Mouse (Mus musculus) stomach, postnatal 0 days (tissue): ENCODE measurements around the gene Saa1. TPM values are rescaled to one million over a fixed set of nuclear protein-coding genes. Genes with fewer than 3 reads are reported as not detected.
"Not testable (repeated sequence)": the region's sequence is repeated elsewhere in the genome, so short reads cannot be mapped to it uniquely, and the experiment has no call there.

ENCODE experiments used
- ATAC-seq: fragments of 200-750 bp; cut with Nextera tagmentation; 2 replicates; pipeline ENCODE4 v1.8.0; 2017; ENCODE audit not compliant: low FRiP score, low TSS enrichment
- DNase-seq: peaks from one replicate; pipeline ENCODE4 v3.0.0-alpha.2; 2016; ENCODE audit warnings: low spot score
- H3K27ac ChIP-seq: fragments of 300-500 bp; sonication (generic); replicated peaks from 2 replicates; pipeline ENCODE4 v1.5.1; 2014; ENCODE audit warnings: mild to moderate bottlenecking, control low read depth
- H3K27me3 ChIP-seq: fragments of 300-500 bp; sonication (generic); 2 replicates; pipeline ENCODE4 v1.6.1; 2014; ENCODE audit warnings: low read length; ENCODE audit not compliant: control insufficient read depth, insufficient read depth
- H3K36me3 ChIP-seq: fragments of 300-500 bp; sonication (generic); 2 replicates; pipeline ENCODE4 v1.6.1; 2014; ENCODE audit warnings: low read length, mixed read lengths; ENCODE audit not compliant: control insufficient read depth, insufficient read depth
- H3K4me1 ChIP-seq: fragments of 300-500 bp; sonication (generic); replicated peaks from 2 replicates; pipeline ENCODE4 v1.6.1; 2014; ENCODE audit warnings: antibody characterized with exemption; ENCODE audit not compliant: control insufficient read depth, insufficient read depth
- H3K4me2 ChIP-seq: fragments of 300-500 bp; sonication (generic); replicated peaks from 2 replicates; pipeline ENCODE4 v1.6.1; 2014; ENCODE audit warnings: low read depth, mild to moderate bottlenecking, control low read depth, moderate library complexity
- H3K4me3 ChIP-seq: fragments of 300-500 bp; sonication (generic); 2 replicates; pipeline ENCODE4 v1.5.1; 2014; ENCODE audit warnings: low read depth, low read length, control low read depth
- H3K9ac ChIP-seq: fragments of 300-500 bp; sonication (generic); 2 replicates; pipeline ENCODE4 v1.6.1; 2014; ENCODE audit warnings: mild to moderate bottlenecking, low read length, control low read depth, mixed read lengths
- H3K9me3 ChIP-seq: fragments of 300-500 bp; sonication (generic); 2 replicates; pipeline ENCODE4 v1.6.1; 2016; ENCODE audit warnings: low read length; ENCODE audit not compliant: control insufficient read depth
- CTCF ChIP-seq: IDR thresholded peaks from 2 replicates; pipeline ENCODE4 v1.5.1; 2016; ENCODE audit warnings: antibody characterized with exemption, low read depth, mild to moderate bottlenecking, moderate library complexity
- EP300 ChIP-seq: optimal IDR thresholded peaks from 2 replicates; pipeline ENCODE3; 2016; ENCODE audit warnings: antibody characterized with exemption
- WGBS: fragments of 180-500 bp; shearing (Covaris S2); extraction: QIAGEN DNeasy Blood & Tissue Kit; methylation state at CpG from one replicate; pipeline ENCODE4 v1.1.7; 2014; 5-methylcytosine and 5-hydroxymethylcytosine counted together
- polyA plus RNA-seq: library from polyadenylated mRNA; unstranded; fragments of >200 nt; fragmentation: Nextera tagmentation; extraction: Ambion mirVana; gene quantifications from 2 replicates; pipeline ENCODE4 v1.2.1, GENCODE M21; 2015

Saa1 gene
- polyA plus RNA-seq, 1 experiment from 2014 or later = 0.13 TPM

DNA sequence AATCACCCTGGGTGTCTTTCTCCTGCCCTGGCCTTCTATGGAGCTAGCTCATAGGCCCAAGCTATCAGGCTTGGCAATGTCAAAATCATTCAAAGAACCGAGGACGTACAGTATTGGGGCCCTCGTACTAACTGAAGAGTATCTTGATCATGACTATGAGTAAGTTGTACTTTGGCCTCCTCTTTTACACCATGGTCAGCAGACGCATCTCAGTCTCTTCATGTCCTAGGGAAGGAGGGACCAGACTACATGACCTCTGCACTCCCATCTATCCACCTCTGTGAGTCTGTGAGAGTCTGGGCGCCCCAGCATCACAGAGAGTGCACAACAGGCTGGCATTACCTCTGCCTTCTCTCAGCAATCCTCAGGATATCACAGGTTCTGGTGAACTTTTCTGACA is 19.8 kb upstream of the Saa1 start:
- H3K27me3 ChIP-seq = no peaks in the 10 kb centered on the region
- no peak overlapping the region for H3K4me2 ChIP-seq
- 91% methylated on average over 5 of the region's 5 CpGs for WGBS
- H3K27ac ChIP-seq = no peak overlapping the region
- ATAC-seq = no peak
- H3K9me3 ChIP-seq = no peaks in the 10 kb centered on the region
- H3K4me3 ChIP-seq = no peak overlapping the region
- TF ChIP-seq CTCF = no peak
- no peak for TF ChIP-seq EP300
- H3K9ac ChIP-seq = no peak overlapping the region
- H3K36me3 ChIP-seq = peaks cover 10% of the 10 kb centered on the region; the same call in 1 of the 2 replicates
- DNase-seq = no peak
- H3K4me1 ChIP-seq = no peaks in the 10 kb centered on the region

- H3K27me3 ChIP-seq = no peaks in the 10 kb centered on the region
- no peak overlapping the region for H3K4me3 ChIP-seq
- H3K36me3 ChIP-seq = peaks cover 9% of the 10 kb centered on the region; the same call in 1 of the 2 replicates
- no peak overlapping the region for H3K9ac ChIP-seq
- 69% methylated on average over 11 of the region's 11 CpGs for WGBS
- no peak overlapping the region for H3K27ac ChIP-seq
- no peak for ATAC-seq
- H3K9me3 ChIP-seq = no peaks in the 10 kb centered on the region
- DNase-seq = no peak
- no peak for TF ChIP-seq CTCF
- TF ChIP-seq EP300 = no peak
- no peak overlapping the region for H3K4me2 ChIP-seq
- no peaks in the 10 kb centered on the region for H3K4me1 ChIP-seq
These were observed 18.4 kb upstream of the Saa1 start for GRCm38 (mm10) chr7:46761049-46761795.

GRCm38 (mm10) chr7:46751490-46751889 is 8.7 kb upstream of the Saa1 start, which contains the start of gene Saa2:
Gene Saa2 (plus strand): TSS chr7:46751790.
- 47% methylated on average over 3 of the region's 3 CpGs for WGBS
- no peak for TF ChIP-seq CTCF
- TF ChIP-seq EP300 = no peak
- H3K9me3 ChIP-seq = no peaks in the 10 kb centered on the region
- H3K9ac ChIP-seq = no peak within 1 kb of the TSS
- H3K4me3 ChIP-seq = no peak within 1 kb of the TSS
- no peaks in the 10 kb centered on the region for H3K4me1 ChIP-seq
- H3K27ac ChIP-seq = no peak within 1 kb of the TSS
- no peaks in the 10 kb centered on the region for H3K36me3 ChIP-seq
- no peak for DNase-seq
- ATAC-seq = no peak
- H3K27me3 ChIP-seq = no peaks in the 10 kb centered on the region
- H3K4me2 ChIP-seq = no peak within 1 kb of the TSS

DNA sequence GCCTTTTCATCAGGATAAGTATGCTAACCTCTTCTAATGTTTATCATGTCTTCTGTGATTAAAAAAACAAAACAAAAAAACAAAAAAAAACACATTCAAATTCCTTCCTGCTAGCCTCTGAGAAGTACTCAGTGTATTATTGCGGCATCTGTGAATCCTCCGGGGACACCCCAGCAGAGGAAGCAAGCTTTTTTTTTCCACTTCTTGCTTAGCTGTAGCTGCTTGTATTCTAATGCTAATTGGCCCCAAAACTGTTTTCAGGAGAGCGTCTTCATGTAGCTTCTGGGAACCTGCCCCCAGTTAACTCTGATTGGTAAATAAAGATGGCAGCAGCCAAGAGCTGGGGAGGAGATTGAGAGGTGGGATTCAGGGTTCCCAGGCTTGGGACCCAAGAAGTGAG is 5.7 kb upstream of the Saa1 start:
- H3K27me3 ChIP-seq = no peaks in the 10 kb centered on the region
- no peak for TF ChIP-seq EP300
- no peak overlapping the region for H3K4me3 ChIP-seq
- no peaks in the 10 kb centered on the region for H3K9me3 ChIP-seq
- H3K36me3 ChIP-seq = no peaks in the 10 kb centered on the region
- WGBS = 58% methylated on average over 3 of the region's 3 CpGs
- H3K27ac ChIP-seq = no peak overlapping the region
- ATAC-seq (no peak), DNase-seq (no peak)
- no peak overlapping the region for H3K9ac ChIP-seq
- H3K4me2 ChIP-seq = no peak overlapping the region
- H3K4me1 ChIP-seq = no peaks in the 10 kb centered on the region

GRCm38 (mm10) chr7:46746381-46746780 is 3.6 kb upstream of the Saa1 start:
- Histone ChIP-seq H3K27ac (no peak overlapping the region), H3K4me2 (no peak overlapping the region), H3K36me3 (no peaks in the 10 kb centered on the region), H3K4me1 (no peaks in the 10 kb centered on the region), H3K27me3 (no peaks in the 10 kb centered on the region), H3K9me3 (no peaks in the 10 kb centered on the region), H3K9ac (no peak overlapping the region), H3K4me3 (no peak overlapping the region)
- no peak for ATAC-seq
- no peak for DNase-seq
- TF ChIP-seq EP300 = no peak
- TF ChIP-seq CTCF = no peak
- 60% methylated on average over 7 of the region's 7 CpGs for WGBS

GRCm38 (mm10) chr7:46745816-46746215 is 3.0 kb upstream of the Saa1 start:
- Histone ChIP-seq H3K27me3 (no peaks in the 10 kb centered on the region), H3K4me1 (no peaks in the 10 kb centered on the region), H3K27ac (no peak overlapping the region), H3K36me3 (no peaks in the 10 kb centered on the region), H3K9me3 (no peaks in the 10 kb centered on the region), H3K4me2 (no peak overlapping the region), H3K9ac (no peak overlapping the region), H3K4me3 (no peak overlapping the region)
- WGBS = 76% methylated on average over 3 of the region's 3 CpGs
- DNase-seq = no peak
- no peak for ATAC-seq
- TF ChIP-seq CTCF = no peak

GRCm38 (mm10) chr7:46740041-46740440 is 2.7 kb downstream of the Saa1 start:
- not testable (repeated sequence) for H3K4me3 ChIP-seq, H3K36me3 ChIP-seq, H3K9ac ChIP-seq, H3K27me3 ChIP-seq, H3K27ac ChIP-seq, H3K4me1 ChIP-seq, ATAC-seq, H3K9me3 ChIP-seq, DNase-seq, H3K4me2 ChIP-seq
- WGBS = 82% methylated on average over 5 of the region's 5 CpGs
